Mouse (Mus musculus) cerebellum, postnatal 14 days (tissue): ENCODE data around the gene Pmepa1.

Source experiments
- DNase-seq, 2 experiments: peaks; one replicate each; pipeline ENCODE4 v3.0.0; 2021; ENCODE audit warnings: mixed read lengths in 2 of 2

Pmepa1 gene

DNA sequence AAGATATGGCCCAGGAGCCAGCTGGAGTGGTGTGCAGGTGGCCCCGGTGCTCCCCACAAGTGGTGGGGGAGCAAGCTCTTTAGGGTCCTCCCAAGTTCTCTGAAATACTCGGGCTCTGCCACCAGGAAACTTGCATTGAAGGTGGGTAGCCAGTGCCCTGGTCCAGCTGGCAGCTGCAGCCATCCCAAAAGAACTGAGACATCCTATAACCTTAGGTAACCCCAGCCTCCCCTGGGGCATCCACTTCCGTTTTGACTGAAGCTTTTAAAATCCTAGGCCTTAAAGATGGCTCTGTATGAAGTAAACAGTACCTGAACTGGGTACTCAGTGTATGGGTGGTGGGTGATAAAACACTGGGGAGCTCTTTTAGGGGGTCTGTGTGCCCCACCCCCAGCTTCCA lies 52.8 kb downstream of the Pmepa1 start:
- DNase-seq, result no peak

DNA sequence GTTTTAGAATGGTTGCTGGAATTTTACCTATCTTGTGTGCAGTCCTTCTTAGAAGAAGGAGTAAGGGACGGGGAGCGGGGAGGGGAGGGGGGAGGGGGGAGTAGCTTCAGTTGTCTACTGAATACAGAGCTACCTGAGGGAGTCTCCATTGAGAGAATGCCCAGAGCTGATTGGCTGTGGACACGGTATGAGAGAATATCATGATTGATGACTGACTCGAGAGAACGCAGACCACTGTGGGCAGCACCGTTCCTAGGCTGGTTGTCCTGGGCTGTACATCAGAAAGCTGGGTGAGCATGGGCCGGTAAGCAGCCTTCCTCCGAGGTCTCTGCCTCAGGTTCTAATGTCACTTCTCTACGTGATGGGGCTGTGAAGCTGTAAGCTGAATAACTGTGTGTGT lies 55.6 kb downstream of the Pmepa1 start:
- DNase-seq, result no peak

DNA sequence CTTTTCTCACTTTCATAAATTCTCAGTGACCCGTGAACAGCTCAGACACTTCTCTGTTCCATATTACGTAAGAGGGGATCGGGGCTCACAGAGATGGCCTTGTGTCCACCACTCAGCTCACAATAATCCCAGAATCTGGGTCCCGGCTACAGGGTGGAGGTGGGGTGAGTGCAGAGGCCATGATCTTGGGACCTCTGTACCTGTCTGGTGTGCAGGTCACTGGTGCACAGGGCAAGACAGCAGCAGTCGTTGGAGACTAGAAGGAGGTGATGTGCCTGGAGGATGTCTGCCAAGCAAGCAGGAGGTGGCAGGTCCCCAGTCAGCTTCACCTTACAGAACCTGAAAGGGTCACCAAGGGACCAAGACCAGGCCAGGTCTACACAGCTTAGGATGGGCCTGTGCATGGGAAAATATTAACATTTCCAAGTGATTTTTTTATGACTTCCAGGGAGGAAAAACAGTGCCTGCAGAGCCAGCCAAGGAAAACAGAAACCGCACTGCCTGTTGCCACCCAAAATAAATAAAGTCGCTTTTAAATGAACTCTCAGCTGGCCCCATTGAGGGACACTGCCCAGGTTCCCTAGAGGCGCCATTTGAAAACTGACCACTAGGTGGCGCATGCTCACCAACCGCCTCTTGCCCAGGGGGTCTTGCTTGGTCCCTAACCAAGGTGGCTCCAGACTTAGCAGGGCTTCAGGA lies 56.9 kb downstream of the Pmepa1 start:
- DNase-seq, result no peak

DNA sequence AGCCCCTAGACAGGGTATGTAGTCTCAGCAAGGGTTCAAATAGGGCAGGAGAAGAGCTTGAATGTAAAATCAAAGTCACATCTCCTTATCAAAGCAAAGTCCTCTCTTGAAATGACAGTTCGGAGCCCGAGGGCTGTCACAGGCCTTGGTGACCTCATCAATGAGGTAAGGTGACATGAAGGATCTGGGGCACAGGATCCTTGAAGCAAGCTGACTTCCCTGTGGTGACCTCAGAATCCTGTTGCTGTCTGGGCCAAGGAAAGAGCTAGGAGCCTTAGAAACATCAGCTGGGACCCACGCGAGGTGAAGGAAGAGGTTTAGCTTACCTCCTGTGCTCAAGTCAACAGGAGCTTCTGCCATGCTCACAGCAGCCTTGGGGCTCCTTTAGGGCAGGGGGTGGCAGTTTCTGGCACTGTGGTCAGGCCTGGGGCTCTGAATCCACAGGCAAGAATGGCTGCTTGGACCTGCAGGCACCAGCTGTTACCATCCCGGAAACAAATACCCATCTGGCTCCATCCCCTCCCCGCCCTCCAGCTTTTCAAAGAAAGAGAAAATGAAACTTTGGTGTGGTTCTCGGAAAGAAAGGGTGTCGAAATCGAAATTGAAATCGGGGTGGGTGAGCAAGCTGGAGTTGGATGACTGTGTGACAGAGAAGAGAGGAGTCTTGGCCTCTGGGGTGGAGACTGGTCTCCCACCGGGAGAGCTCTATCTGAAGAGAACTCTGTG lies 57.8 kb downstream of the Pmepa1 start, which contains the start of gene Zbp1:
Gene Zbp1 (minus strand): TSS at position 508 of the 726 bp plus-strand sequence.
- no peak for DNase-seq

DNA sequence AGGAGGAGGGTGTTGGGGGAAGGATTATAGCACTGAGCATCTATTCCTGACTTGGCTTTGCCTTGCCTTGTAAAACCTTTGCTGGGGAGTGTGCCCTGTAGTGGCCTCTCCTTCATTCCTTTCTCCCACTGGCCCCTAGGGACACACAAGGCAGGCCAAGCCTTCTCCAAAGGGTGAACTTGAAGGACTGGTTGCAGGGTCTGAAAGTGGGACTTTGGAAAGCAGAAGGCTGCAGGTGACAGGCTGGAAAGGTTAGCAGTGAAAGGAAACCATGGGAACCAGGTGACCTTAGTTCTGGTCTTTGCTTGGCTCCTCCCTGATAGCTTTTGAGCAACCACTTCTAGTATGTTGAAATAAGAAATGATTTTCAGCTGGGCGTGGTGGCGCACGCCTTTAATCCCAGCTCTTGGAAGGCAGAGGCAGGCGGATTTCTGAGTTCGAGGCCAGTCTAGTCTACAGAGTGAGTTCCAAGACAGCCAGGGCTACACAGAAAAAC lies 58.5 kb downstream of the Pmepa1 start:
- DNase-seq, result no peak

DNA sequence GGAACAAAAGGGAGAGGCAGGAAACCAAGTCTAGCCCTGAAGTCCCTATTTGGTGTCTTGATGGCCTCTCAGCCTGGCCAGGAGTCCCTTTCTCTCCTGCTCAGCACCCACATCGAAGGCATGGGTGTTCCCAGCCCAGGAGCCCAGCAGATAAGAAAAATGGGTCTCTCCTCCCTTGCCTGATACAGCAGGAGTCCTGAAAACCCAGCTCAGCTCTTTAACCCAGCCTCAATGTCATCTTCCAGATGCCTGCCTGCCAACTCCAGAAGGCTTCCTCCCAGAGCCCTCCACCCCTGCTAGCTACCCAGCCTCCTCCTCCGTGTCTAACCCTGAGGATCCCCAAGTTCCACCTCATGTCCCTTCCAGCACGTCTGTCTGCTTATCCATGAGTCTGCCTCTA lies 59.1 kb downstream of the Pmepa1 start:
- DNase-seq, result no peak

DNA sequence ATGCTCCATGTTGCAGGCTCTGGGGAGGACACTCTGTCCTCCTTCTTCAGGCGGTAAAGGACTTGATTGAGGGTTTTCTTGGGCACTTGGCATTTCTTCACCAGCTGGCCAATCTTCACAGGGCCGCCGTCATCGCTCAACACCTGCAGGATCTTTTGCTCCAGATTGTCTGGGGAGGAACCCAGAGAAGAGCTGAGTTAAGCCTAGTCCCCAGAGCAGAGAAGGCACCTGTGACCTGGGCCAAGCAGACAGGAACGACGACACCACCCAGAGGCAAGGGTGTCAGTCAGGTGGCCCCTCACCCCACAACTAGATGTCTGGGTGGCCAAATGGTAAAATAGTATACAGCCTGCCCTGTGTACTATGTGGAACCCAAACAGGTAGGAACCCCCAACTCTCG lies 59.5 kb downstream of the Pmepa1 start:
- no peak for DNase-seq

DNA sequence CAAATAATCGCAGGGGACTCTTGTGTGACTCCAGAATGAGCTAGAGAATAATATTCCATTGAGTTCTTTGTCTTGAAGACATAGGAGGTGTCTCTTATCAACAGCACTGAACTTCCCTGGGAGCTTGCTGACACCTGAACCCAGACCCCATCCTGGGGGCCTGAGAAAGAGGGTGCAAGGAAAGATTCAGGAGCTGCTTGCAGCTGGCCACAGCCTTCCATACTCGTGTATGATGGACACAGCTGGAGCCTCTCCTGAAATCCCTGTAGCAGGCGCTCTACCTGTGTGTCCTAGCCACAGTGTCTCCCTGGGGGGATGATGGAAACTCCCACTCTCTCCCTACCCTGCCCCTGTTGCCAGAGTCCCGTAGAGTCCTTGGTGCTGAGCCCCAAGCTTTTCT lies 64.1 kb downstream of the Pmepa1 start:
- DNase-seq, result no peak

DNA sequence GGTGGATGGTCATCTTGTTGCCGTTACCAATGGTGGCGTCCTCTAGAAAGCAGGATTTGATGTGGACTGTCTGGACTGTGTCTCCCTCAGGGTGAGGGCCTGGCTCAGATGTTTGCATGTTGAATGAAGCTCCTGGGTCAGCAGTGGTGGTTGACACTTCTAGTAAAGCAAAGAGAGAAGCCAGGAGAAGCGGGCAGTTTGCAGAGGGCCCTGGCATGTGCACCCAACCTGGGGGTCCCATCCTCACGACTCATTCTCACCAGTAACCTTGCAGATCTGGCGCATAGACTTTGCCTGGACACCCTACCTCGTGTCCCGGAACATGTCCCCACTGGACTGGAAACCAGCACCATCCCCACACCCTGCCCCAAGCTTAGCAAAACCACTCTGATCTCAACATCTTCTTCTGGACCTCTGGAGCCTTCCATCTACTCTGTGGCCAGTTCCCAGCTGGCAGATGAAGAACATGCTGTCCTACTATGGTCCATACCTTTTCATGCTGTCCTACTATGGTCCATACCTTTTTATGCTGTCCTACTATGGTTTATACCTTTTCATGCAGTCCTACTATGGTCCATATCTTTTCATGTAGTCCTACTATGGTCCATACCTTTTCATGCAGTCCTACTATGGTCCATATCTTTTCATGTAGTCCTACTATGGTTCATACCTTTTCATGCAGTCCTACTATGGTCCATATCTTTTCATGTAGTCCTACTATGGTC lies 67.1 kb downstream of the Pmepa1 start:
- no peak for DNase-seq

DNA sequence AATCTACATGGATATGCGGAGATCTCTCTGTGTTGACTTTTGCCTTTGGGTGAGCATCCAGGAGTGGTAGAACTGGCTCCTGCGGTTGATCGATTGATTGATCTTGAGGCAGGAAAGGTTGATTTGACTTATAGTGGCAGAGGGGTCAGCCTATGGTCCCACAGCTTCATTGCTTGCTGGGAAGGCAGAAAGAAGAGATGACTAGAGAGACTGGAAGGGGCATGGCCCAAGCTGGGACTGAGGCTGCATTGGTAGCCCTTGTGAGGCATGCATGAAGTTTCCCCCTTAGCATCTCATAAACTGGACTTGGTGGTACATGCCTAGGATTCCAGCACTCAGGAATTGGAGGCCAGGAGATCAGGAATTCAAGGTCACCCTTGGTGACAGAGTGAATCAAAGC lies 69.3 kb downstream of the Pmepa1 start:
- no peak for DNase-seq

DNA sequence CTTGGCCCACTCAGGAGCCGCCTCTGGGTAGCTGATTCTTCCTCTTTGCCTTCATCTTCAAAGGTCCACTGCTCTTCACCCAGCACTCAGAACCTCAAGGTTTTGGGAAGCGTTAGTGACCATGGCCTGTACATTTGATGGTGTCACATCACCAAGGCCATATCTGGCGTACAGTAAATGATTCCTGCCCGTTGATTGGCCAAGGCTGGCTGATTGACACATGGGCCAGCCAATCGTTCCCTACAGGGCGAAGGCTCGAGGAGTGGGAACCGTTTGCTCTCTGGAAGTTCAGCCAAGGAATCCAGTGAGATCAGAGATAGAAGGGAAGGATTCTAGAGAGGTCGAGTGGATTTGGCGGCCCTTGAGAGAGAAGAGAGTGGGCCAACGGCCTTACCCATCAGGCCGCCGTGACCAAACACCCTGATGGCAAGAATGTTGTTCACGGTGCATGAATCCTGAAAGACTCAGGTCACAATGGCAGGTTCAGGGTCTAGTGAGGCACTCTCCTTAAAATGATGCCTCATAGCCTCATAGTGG lies 70.7 kb downstream of the Pmepa1 start:
- DNase-seq, result no peak

DNA sequence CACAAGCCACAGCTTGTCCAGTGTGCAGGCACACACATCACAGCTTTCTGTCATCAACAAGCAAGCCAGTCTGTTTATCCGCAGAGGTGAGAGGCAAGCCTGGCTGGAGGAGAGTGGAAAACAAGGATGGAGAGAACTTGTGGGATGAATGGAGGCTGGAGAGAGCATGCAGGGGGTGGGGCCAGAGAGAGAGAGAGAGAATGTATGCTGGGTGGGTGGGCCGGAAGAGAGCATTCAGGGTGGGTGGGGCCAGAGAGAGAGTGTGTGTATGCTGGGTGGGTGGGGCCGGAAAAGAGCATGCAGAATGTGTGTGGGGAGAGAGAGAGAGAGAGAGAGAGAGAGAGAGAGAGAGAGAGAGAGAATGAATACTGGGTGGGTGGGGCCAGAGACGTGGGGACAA lies 71.7 kb downstream of the Pmepa1 start:
- DNase-seq, result no peak

DNA sequence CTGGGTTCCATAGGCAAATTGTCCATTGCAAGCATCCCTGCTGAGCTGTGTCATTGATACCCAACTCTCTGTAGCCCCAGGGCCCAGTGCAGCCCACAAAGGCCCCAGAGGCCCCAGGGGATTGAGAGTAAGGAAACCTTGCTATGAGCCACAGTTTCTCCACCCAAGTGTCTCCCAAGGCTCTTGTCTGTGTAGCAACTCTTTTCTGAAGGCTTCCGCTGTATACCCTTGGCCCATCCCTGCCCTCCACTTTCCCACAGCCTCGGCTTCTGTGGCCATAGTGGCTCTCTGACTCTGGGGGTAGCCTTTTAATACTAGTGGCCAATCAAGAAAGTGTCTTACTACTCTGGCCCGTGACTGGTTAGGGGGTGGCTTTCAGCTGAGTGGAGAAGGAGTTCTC lies 72.6 kb downstream of the Pmepa1 start:
- no peak for DNase-seq

DNA sequence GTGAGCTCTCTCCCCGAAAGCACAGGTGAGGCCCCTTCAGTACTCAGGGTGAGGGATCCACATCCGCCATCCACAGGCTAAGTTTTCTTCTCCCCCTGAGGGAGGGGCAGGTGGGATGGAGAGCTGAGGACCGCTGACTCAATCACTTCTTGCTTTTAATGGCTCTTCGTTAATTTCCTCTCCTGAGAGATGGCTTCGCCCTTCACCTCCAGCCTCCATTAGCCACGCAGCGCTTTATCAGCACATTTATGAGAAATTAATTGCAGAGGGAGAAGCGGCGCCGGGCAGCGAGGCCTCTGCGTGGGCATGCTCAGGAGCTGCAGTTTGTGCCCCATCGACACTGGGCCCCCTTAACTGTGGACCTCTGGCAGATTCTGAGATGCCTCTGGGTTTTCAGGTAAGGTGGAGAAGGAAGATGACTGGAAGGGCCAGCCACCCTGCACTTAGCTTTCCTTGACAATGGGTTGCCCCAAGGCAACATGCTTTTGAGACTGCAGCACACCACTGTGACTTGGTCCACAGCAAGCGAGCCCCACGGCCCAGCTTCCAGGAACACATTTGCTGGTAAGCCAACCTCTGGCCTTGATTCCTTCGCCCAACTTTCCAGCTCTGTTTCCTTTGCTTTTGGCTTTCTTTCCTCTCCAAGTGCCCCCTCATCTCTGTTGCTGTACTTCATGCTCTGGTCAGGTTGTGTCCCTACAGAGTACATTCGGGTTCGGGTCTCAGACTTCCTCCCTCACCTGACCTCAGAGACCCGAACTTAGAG lies 73.2 kb downstream of the Pmepa1 start:
- DNase-seq, result no peak

DNA sequence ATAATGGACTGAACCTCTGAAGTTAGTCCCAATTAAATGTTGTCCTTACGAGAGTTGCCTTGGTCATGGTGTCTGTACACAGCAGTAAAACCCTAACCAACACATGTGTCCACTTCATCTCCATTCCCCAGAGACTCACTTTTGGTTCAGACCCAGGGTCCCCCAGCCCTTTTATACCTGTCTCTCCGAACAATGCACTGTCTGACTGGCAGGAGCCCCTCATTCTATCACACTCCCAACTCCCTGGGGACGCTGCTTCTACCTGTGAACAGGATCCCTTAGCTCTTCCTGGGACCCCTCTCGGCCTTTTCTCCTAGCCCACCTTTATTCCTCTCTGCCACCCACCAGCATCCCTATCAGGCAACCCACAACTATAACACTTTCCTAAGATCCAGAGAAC lies 81.5 kb downstream of the Pmepa1 start:
- no peak for DNase-seq

DNA sequence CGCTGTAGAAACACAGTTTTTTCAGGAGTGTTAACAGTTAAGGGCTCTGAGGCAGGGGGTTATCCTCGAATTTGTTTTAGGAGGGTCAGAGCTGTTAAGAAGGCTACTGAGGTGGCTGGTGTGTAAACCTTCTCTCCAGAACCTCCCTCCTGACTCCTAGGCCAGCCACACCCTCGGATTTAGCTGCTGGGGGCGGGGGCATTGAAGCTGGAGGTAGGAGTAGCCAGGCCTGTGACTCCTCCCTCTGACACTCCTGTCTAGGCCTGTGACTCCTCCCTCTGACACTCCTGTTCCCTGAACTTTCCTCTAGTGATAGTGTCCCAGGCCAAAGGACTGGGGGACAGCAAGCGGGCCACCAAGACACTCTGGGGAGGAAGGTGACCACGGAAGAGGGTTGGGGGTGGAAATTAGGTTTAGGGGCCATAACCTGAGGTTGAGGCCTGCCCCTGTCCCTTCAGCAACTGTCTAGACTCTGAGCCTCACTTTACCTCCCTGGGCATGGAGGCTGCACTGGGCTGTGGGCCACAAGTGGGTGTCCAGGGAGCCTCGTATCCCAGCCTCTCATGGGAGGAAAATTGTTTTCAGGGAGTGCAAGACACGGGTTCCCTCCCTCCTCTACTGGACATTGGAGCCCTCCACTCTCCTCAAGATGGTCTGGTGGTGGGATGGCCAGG lies 89.0 kb downstream of the Pmepa1 start:
- DNase-seq, result no peak

DNA sequence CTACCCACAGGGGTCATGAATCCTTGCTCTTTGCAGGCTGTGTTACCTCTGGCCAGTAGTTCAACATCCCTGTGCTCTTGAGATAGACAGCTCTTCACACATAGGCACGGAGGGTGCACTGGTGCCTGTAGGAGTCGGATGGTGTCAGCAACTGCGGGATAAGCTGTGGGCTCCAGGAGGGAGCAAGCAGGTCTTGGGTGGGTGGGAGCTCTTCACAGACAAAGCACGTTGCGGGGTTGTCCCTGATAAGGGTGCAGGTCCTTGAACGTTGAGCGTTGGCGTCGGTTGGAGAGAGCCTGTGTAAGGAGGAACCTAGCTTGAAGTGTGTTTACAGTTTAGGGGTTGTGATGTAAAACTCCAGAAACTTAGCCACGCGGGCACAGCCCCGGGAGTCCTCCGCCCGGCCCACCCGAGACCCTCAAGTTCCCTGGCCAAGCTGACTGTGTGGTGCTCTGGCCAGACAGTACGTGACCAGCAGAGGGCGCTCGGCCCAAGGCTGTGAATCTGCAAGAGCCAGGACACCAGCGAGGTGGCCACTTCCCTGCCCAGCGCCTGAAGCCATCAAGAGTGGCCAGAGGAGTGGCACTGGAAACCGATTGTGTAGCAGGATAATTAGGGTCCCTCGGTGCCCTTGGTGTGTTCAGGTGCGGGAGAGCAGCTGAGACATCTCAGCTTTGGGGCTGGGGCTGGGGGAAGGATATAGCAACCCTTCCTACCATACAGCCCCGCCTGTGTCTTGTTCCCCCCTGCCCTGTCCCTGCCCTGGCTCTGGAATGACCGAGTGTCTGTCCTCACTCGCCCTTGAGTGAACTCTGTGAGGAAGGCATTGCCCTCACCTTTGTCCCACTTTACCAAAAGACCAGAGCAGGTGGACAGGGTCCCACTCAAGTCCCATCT lies 90.0 kb downstream of the Pmepa1 start:
- DNase-seq, result peak; percentile 93 to 97

DNA sequence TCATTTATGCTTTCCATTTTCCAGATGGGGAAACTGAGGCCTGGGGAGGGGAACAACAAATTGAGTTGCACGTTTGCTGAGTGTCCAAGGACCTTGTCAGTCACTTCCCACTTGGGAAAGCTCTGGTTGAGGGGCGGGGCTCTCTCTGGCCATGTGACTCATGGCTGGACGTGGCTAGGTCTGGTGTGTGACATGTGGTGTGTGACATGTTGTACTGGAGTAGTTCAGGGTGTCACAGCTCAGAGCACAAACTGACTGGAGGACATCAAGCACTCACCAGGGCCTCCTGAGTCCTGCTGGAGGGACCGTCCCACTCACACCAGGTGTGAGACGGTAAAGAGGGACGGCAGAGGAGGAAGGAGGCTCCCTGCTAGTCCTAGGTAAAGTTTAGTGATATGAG lies 91.1 kb downstream of the Pmepa1 start:
- no peak for DNase-seq

DNA sequence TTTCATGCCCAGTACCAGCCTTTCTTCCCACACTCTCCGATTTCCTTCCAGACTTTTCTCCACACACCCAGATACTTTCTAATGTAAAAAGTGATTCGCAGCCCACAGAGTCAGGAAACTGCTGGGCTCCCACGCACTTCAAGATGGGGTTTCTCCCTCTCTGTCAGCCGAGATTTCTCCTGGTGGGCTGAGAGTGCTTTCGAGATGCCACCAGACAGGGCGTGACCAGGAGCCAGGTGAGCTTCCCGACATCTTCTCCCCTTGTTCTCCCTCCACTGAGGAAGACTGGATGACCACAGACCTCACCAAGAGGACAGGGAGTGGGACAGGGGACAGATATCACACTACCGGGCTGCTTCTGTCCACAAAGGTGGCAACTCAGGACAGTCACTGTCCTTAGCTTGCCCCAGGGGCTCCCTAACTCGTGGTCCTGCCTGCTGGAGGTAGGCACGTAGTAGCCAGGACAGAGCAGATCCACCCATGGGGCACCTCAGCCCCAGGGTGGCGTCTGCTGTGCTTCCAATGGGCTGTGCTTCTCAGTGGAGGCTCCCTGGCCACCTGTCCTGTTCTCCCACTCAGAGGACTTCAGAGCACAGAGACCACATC lies 91.8 kb downstream of the Pmepa1 start:
- no peak for DNase-seq

DNA sequence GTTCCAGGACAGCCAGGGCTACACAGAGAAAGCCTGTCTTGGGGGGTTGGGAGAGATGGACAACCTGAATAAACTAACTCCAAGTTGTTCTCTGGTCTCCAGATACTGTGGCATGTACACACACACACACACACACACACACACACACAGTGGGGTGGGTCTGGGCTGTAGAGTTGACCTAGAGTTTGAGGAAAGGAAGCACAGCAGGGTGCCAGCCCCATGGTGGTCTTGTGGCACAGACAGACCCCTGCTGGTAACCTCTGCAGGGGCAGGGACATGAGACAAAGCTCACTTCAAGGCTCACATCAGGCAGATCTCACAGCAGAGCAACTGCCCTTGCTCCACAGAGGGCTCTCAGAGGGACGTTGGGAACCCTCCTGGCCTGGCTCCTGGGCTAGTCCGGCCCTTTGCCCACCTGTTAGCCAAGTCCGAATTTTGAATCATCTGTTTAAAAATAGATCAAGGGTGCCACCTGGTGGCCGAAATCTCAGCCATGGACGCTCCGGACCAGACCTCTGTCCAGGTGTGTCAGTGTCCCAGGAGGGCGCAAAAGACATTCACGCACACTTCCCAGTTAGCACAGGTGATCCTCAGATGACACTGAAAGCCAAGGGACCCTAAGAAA lies 92.4 kb downstream of the Pmepa1 start:
- DNase-seq, result peak; percentile 82 to 90
